Mouse (Mus musculus) intestine, embryonic 14.5 days (tissue): Measurements from ENCODE around the gene Psmc1. TPM values are rescaled to one million over a fixed set of nuclear protein-coding genes. Genes with fewer than 3 reads are reported as not detected.

Experiments
- ATAC-seq: fragments of 200-750 bp; cut with Nextera tagmentation; replicated peaks from 2 replicates; pipeline ENCODE4 v1.8.0; 2017; ENCODE audit warnings: low read depth, moderate number of reproducible peaks, moderate TSS enrichment, moderate library complexity; ENCODE audit not compliant: low FRiP score, low TSS enrichment
- DNase-seq: peaks from one replicate; pipeline ENCODE4 v3.0.0-alpha.2; 2018; ENCODE audit warnings: low spot score
- H3K27ac ChIP-seq: fragments of 300-500 bp; sonication (generic); 2 replicates; pipeline ENCODE4 v1.5.1; 2014; ENCODE audit warnings: low read depth, mild to moderate bottlenecking, control low read depth
- H3K27me3 ChIP-seq: fragments of 300-500 bp; sonication (generic); replicated peaks from 2 replicates; pipeline ENCODE4 v1.6.1; 2014; ENCODE audit warnings: low read length, control low read depth; ENCODE audit not compliant: control insufficient read depth, insufficient read depth
- H3K36me3 ChIP-seq: fragments of 300-500 bp; sonication (generic); 2 replicates; pipeline ENCODE4 v1.6.1; 2014; ENCODE audit warnings: low read length, control low read depth; ENCODE audit not compliant: control insufficient read depth, insufficient read depth
- H3K4me1 ChIP-seq: fragments of 300-500 bp; sonication (generic); replicated peaks from 2 replicates; pipeline ENCODE4 v1.6.1; 2014; ENCODE audit warnings: low read length, control low read depth, mixed read lengths; ENCODE audit not compliant: control insufficient read depth, insufficient read depth
- H3K4me2 ChIP-seq: fragments of 300-500 bp; sonication (generic); 2 replicates; pipeline ENCODE4 v1.6.1; 2014; ENCODE audit warnings: low read length
- H3K4me3 ChIP-seq: fragments of 300-500 bp; sonication (generic); 2 replicates; pipeline ENCODE4 v1.5.1; 2014; ENCODE audit warnings: low read depth, low read length, control low read depth, mixed read lengths
- H3K9ac ChIP-seq: fragments of 300-500 bp; sonication (generic); 2 replicates; pipeline ENCODE4 v1.6.1; 2014; ENCODE audit warnings: mild to moderate bottlenecking, low read length
- H3K9me3 ChIP-seq: fragments of 300-500 bp; sonication (generic); 2 replicates; pipeline ENCODE4 v1.6.1; 2016; ENCODE audit warnings: low read length, control low read depth; ENCODE audit not compliant: control insufficient read depth
- WGBS: fragments of 180-500 bp; shearing (Covaris S2); extraction: QIAGEN DNeasy Blood & Tissue Kit; methylation state at CpG from one replicate; pipeline ENCODE4 v1.1.7; 2014; 5-methylcytosine and 5-hydroxymethylcytosine counted together
- polyA plus RNA-seq: library from polyadenylated mRNA; unstranded; fragments of >200 nt; fragmentation: Nextera tagmentation; extraction: Ambion mirVana; gene quantifications from 2 replicates; pipeline ENCODE4 v1.2.1, GENCODE M21; 2014

Psmc1 gene
- polyA plus RNA-seq, 1 experiment from 2014 or later = 242 TPM

DNA sequence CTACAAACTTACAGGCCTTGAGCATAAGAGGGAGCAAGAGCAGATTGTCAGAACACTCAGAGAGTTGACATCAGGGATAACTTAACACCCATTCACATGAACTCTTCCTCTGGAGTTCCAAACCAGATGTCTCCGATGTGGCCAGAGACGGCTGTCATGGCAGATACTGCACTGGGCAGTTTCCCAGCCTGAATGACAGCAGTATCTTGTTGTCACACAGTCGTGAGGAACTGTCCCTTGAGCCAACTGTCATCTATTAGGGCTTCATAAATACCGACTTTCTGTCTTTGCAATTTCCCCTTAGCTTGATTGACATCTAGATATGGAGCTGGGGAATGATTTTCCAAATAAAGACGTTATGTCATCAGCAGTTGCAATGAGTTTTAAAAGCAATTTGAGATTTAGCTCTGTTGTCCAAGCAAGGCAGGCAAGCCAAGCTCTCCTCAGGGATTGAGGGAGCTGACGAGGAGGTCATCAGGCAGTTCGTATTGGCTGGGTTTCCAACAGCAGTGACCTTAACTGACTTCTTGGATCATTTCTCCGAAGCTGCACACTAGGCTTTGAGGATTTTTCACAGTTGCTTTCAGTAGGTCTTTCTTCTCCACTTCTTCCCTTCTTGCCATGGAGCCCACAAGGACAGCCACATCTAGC is 30.2 kb upstream of the Psmc1 start:
- no peak for ATAC-seq
- no peak overlapping the region for H3K4me2 ChIP-seq
- H3K36me3 ChIP-seq = no peaks in the 10 kb centered on the region
- WGBS = 81% methylated on average over 8 of the region's 8 CpGs
- no peak for DNase-seq
- H3K4me3 ChIP-seq = no peak overlapping the region
- no peak overlapping the region for H3K9ac ChIP-seq
- H3K4me1 ChIP-seq = 0 out of 2 replicates have a peak, but pooled peaks cover 4% of the 10 kb centered on the region
- H3K27me3 ChIP-seq = no peaks in the 10 kb centered on the region
- no peaks in the 10 kb centered on the region for H3K9me3 ChIP-seq
- no peak overlapping the region for H3K27ac ChIP-seq

DNA sequence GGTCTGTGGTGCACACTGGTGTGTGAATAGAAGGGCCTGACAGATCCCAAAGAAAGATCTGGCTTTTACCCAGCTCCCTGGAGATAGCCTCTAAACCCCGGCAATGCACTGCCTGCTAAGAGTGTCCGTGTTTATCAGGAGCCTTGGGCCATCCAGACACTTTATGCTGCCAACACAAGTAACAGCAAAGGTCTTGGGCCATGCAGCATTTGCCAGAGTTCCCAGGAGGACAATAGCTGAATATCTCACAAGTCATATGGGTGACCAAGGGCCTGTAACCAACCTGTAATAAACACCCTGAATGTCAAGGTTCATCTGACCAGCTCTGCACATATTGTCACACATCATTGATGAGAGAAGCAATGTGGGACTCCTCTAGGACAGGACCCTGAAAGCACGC is 21.9 kb upstream of the Psmc1 start:
- Histone ChIP-seq H3K27ac (no peak overlapping the region), H3K36me3 (no peaks in the 10 kb centered on the region), H3K4me3 (no peak overlapping the region), H3K4me1 (0 out of 2 replicates have a peak, but pooled peaks cover 4% of the 10 kb centered on the region), H3K4me2 (no peak overlapping the region), H3K27me3 (no peaks in the 10 kb centered on the region), H3K9me3 (no peaks in the 10 kb centered on the region), H3K9ac (no peak overlapping the region)
- DNase-seq (no peak), ATAC-seq (no peak)
- 87% methylated on average over 3 of the region's 3 CpGs for WGBS

DNA sequence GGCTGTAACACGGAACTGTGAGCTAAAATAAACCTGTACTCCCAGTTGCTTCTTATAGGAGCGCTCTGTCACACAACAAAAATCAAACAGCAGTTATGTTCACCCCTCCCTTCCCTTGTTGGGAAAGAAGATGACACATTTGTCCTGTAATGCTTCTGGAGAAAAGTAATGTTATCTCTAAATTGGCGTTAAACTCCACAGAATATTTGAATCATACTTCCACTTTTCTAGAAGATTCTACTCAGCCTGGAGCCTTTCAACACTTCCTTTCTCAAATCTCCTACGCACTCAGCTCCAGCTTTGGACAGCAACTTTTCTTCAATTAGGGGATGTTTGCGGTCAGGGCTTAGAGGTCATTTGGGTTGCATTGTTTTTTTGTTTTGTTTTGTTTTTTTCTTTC is 20.7 kb upstream of the Psmc1 start:
- no peaks in the 10 kb centered on the region for H3K9me3 ChIP-seq
- no peak for ATAC-seq
- H3K27ac ChIP-seq = no peak overlapping the region
- H3K27me3 ChIP-seq = no peaks in the 10 kb centered on the region
- no peak overlapping the region for H3K4me3 ChIP-seq
- H3K4me1 ChIP-seq = 0 out of 2 replicates have a peak, but pooled peaks cover under 1% of the 10 kb centered on the region
- no peak overlapping the region for H3K4me2 ChIP-seq
- no peaks in the 10 kb centered on the region for H3K36me3 ChIP-seq
- no peak for DNase-seq
- H3K9ac ChIP-seq = no peak overlapping the region
- WGBS = 87% methylated on average over 5 of the region's 5 CpGs

DNA sequence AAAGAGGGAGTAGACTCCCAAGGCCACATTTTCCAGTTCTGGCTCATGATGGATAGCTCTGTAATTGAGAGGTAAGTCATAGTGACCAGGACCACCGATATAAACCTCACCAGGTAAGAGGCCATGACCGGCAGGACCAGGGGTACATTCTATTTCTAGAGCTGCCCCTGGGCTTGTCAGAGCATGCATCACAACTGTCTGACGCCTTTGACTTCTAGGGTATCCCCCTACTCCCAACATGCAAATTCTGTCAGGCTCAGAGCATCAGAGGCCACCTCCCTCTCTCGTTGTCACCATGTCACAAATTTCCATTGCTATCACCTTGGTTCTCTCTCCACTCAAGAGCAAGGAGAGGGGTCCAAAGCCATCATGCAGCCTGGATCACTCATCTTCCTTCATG is 19.2 kb upstream of the Psmc1 start:
- DNase-seq (no peak), ATAC-seq (no peak)
- H3K9me3 ChIP-seq = no peaks in the 10 kb centered on the region
- no peak overlapping the region for H3K9ac ChIP-seq
- no peaks in the 10 kb centered on the region for H3K36me3 ChIP-seq
- H3K27me3 ChIP-seq = no peaks in the 10 kb centered on the region
- no peak overlapping the region for H3K4me2 ChIP-seq
- no peak overlapping the region for H3K27ac ChIP-seq
- 78% methylated on average over 4 of the region's 4 CpGs for WGBS
- H3K4me1 ChIP-seq = no peaks in the 10 kb centered on the region
- no peak overlapping the region for H3K4me3 ChIP-seq

DNA sequence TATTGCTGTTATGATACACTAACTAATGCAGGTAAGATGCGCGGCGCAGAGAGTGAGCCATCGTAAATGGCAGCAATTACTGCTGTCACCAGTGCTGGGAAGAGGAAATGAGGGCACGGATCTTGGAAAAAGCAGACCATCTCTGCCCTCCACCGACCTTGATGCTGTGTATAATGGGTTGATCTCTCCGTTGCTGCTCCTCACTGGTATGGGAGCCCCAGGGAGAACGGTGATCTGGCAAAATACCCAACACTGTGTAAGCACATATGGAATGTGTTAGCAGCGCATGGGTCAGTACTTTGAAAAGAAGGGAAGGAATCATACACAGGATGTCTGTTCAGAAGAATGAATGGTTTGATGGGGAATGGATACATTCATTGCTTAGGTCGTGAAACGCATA is 16.9 kb upstream of the Psmc1 start:
- WGBS = 83% methylated on average over 11 of the region's 11 CpGs
- no peak overlapping the region for H3K4me2 ChIP-seq
- no peaks in the 10 kb centered on the region for H3K36me3 ChIP-seq
- H3K4me3 ChIP-seq = no peak overlapping the region
- no peaks in the 10 kb centered on the region for H3K27me3 ChIP-seq
- H3K9ac ChIP-seq = no peak overlapping the region
- no peak for DNase-seq
- H3K27ac ChIP-seq = no peak overlapping the region
- H3K4me1 ChIP-seq = no peaks in the 10 kb centered on the region
- no peak for ATAC-seq
- H3K9me3 ChIP-seq = no peaks in the 10 kb centered on the region

DNA sequence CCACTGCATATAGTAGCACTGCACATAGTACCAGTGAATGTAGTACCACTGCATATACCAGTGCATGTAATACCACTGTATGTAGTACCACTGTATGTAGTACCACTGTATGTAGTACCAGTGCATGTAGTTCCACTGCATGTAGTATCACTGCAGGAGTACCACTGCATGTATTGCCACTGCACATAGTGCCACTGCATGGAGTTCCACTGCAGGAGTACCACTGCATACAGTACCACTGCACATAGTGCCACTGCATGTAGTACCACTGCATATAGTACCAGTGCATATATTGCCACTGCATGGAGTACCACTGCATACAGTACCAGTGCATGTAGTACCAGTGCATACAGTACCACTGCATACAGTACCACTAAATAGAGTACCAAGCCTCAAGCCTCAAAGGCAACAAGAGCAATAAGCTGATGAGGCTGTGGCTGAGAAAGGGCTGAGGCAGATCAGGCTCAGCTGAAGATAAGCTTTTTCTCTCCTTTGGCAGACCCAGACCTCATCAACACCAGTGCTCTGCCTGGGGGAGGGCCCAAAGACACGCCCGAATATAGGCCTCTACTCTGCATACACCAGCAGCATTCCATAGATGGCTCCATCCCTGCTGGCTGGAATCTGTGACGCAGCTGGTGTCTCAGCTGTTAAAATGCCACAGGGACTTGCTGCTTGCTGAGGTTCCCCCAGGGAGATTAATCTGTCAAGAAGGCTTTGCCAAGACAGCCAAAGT is 9.8 kb upstream of the Psmc1 start:
- no peaks in the 10 kb centered on the region for H3K9me3 ChIP-seq
- H3K27me3 ChIP-seq = no peaks in the 10 kb centered on the region
- no peak overlapping the region for H3K27ac ChIP-seq
- WGBS = 31% methylated on average over 3 of the region's 3 CpGs
- no peaks in the 10 kb centered on the region for H3K36me3 ChIP-seq
- ATAC-seq = no peak
- H3K9ac ChIP-seq = no peak overlapping the region
- no peak for DNase-seq
- H3K4me3 ChIP-seq = no peak overlapping the region
- no peak overlapping the region for H3K4me2 ChIP-seq
- no peaks in the 10 kb centered on the region for H3K4me1 ChIP-seq

DNA sequence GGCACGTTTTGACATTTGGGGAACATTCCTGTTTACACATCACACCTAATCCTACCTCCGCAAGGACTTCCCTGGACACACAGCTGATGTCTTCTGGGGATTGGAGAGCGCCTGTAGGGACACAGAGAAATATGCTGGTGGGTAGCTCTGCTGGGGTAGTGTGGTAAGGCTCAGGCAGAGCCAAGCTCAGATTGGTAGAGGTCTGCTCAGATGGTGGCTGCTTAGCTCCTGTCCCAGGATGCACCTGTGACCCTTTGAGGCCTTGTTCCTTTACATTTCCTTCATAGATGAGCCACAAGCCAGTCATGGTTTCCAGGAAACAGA is 9.3 kb upstream of the Psmc1 start:
- H3K36me3 ChIP-seq = no peaks in the 10 kb centered on the region
- no peaks in the 10 kb centered on the region for H3K27me3 ChIP-seq
- DNase-seq = no peak
- H3K4me2 ChIP-seq = no peak overlapping the region
- no peak for ATAC-seq
- no peak overlapping the region for H3K9ac ChIP-seq
- no peaks in the 10 kb centered on the region for H3K4me1 ChIP-seq
- no peaks in the 10 kb centered on the region for H3K9me3 ChIP-seq
- 61% methylated on average over 3 of the region's 3 CpGs for WGBS
- H3K27ac ChIP-seq = no peak overlapping the region
- H3K4me3 ChIP-seq = no peak overlapping the region

DNA sequence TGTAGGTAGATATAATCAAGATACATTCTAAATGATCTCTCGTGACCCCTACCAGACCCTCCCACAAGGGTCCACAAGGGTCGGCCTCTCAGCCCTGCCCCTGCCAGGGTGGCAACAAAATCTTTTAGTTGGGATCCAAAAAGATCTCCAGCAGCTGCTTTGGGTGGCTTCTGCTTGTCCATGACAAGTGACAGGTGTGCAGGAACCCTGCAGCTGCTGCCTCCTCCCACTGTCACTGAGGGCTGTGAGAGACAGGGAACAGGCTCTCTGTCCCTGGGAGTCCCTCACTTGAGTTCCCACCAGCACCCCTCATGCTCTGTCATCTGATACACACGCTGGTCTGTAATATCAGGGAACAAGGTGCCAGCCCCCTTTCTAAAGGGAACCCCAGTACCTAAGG is 8.3 kb upstream of the Psmc1 start:
- 69% methylated on average over 3 of the region's 3 CpGs for WGBS
- Histone ChIP-seq H3K9ac (no peak overlapping the region), H3K4me3 (no peak overlapping the region), H3K36me3 (no peaks in the 10 kb centered on the region), H3K27ac (no peak overlapping the region), H3K4me2 (no peak overlapping the region), H3K9me3 (no peaks in the 10 kb centered on the region), H3K27me3 (no peaks in the 10 kb centered on the region), H3K4me1 (no peaks in the 10 kb centered on the region)
- ATAC-seq (no peak), DNase-seq (no peak)

DNA sequence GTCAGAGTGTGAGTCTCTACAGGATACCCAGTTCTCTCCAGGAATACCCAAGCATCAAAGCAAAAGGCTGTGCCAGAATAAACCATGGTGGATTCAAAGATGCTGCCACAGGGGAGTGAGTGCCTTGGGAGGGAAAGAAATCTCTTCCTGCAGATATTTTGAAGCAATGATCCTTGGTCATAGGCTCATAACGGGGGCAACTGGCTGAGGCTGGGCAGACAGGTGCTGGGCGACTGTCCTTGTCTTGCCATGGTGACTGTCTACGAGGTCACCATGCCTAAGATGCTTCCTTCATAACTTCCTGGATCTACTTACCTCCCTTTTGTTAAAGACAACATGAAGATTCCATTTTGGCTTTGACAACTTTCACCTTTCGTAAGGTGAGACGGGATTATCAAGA is 5.4 kb upstream of the Psmc1 start:
- no peaks in the 10 kb centered on the region for H3K9me3 ChIP-seq
- DNase-seq (no peak), ATAC-seq (no peak)
- H3K4me3 ChIP-seq = no peak overlapping the region
- WGBS = 91% methylated on average over 5 of the region's 5 CpGs
- H3K36me3 ChIP-seq = no peaks in the 10 kb centered on the region
- H3K4me2 ChIP-seq = no peak overlapping the region
- no peaks in the 10 kb centered on the region for H3K27me3 ChIP-seq
- peaks cover 2% of the 10 kb centered on the region; the same call in 1 of the 2 replicates for H3K4me1 ChIP-seq
- no peak overlapping the region for H3K9ac ChIP-seq
- no peak overlapping the region for H3K27ac ChIP-seq
